Mouse (Mus musculus): ENCODE results near the gene Chchd6. TPM values are rescaled to one million over a fixed set of nuclear protein-coding genes. Genes with fewer than 3 reads are reported as not detected.

Gene Chchd6
- 6.3 and 10.2 TPM in 2 replicates for polyA plus RNA-seq (2012; ENCODE audit: low replicate concordance)

DNA sequence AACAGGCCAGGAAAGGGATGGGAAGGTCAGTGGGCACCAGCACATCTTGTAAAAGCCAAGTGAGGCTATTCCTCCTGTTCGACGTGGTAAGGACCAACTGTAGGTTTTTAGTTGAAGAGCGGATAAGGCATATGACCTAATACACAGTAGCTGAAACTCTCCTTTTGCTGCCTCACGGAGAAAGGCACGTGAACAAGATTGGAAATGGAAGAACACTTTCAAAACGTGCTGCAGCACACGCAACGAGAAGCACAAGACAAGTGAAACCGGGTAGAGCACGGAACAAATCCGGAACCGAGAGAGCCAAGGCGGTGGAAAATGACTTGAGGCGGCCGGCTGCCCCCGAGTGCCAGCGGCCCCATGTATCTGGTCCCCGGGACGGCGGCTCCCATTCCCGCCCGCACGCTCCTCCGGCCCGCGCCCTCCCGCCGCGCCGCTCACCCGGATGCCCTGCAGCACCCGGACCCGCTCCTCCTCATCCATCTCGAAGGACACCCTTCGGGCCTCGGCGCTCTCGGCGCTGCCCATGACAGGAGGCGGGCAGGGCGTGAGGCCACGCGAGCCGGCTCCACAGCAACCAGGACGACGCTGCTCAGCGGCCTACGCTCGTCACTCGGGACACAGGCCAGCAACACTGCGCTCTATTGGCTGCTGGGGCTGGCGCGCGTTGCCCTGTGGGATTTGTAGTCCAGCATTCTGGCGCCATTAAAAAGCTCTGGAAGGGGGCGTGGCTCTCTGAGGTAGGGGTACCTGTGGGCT is at the start of gene Chchd6:
Gene Chchd6 (minus strand): TSS at position 635 of the 759 bp plus-strand sequence.

GRCm38 (mm10) chr6:89643798-89644270 is 48.4 kb upstream of the Chchd6 start, which contains the start of gene Txnrd3:
TSS of gene Txnrd3 (plus strand) at chr6:89643988.

DNA sequence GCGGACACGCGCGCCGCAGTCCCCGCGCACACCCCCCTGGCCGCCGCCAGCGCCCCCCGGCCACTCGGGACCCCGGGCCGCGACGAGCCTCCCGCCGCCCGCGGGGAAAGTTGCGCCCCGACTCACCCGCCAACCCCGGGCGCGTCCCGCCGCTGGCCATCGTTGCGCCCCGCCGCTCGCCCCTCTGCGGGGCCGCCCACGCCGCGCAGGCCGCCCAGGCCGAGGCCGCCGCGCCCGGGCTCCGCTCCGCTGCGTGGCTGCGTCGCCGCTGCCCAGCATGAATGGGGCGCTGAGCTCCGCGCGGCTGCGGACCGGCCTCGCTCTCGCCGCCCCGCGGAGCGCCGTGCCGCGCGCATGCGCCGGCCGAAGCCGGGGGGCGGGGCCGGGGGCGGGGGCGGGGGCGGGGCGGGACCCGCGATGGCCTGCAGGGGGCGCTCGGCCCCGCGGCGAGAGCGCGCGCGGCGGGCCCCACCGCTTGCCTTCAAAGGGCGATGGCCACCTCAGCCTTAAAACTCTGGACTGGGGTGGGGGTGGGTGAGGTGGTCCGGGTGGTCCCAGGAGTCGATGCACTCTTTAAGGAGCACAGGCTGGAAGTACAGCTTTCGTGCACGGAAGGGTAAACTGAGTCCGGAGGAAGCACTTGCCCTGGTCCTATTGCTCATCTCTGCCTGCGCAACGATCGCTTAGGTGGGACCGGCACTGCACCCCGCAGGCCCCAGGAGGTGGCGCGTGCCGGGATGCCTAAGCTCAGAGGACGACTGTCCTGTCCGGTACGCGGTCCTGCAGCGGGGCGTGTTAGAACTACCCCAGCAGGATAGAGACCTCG is 233.0 kb downstream of the Chchd6 start, which contains the start of gene Plxna1:
Gene Plxna1 (minus strand): TSS at position 340 of the 826 bp plus-strand sequence.

Other genes with a start within 250 kb of the Chchd6 start
- gene Plxna1, start 233.0 kb downstream of the Chchd6 start, polyA plus RNA-seq (2012; ENCODE audit: low replicate concordance): 9.8 and 14.2 TPM in 2 replicates
- 2.3 and 2.5 TPM in 2 replicates for gene Txnrd3, start 48.3 kb upstream of the Chchd6 start, polyA plus RNA-seq (2012; ENCODE audit: low replicate concordance)
- not detected in 2 replicates for gene Vmn1r40, start 111.9 kb upstream of the Chchd6 start, polyA plus RNA-seq (2012; ENCODE audit: low replicate concordance)
- not detected in 2 replicates for gene Vmn1r41, start 145.1 kb upstream of the Chchd6 start, polyA plus RNA-seq (2012; ENCODE audit: low replicate concordance)

All from hematopoietic multipotent progenitor cell, adult 10-12 weeks (in vitro differentiated cells).